Mouse (Mus musculus): ENCODE measurements around the gene Krt82.

Krt82 gene

GRCm38 (mm10) chr15:101550567-101550966 lies at the start of gene Krt82:
TSS of gene Krt82 (minus strand) at chr15:101550667.
- in situ Hi-C loops (cut with MboI): no loop called here

GRCm38 (mm10) chr15:101599123-101599522 lies 48.7 kb upstream of the Krt82 start:
- in situ Hi-C loops (cut with MboI): no loop called here

- in situ Hi-C loops (cut with MboI): no loop called here
Observed at GRCm38 (mm10) chr15:101588216-101588615, 37.7 kb upstream of the Krt82 start.

GRCm38 (mm10) chr15:101584456-101584855 lies 34.0 kb upstream of the Krt82 start:
- in situ Hi-C loops (cut with MboI): no loop called here

- in situ Hi-C loops (cut with MboI): no loop called here
Observed at GRCm38 (mm10) chr15:101583211-101583965, 32.9 kb upstream of the Krt82 start.

- in situ Hi-C loops (cut with MboI): no loop called here
Observed at GRCm38 (mm10) chr15:101581701-101582100, 31.2 kb upstream of the Krt82 start.

- in situ Hi-C loops (cut with MboI): no loop called here
Observed at GRCm38 (mm10) chr15:101575506-101575905, 25.0 kb upstream of the Krt82 start.

- in situ Hi-C loops (cut with MboI): no loop called here
Observed at GRCm38 (mm10) chr15:101573796-101574345, 23.4 kb upstream of the Krt82 start, which contains the start of gene Krt75. TSS of gene Krt75 (minus strand) at chr15:101573904.

- in situ Hi-C loops (cut with MboI): no loop called here
Observed at GRCm38 (mm10) chr15:101567780-101568179, 17.3 kb upstream of the Krt82 start.

GRCm38 (mm10) chr15:101562850-101563249 lies 12.4 kb upstream of the Krt82 start, which contains the start of gene Krt90:
TSS of gene Krt90 (minus strand) at chr15:101562950.
- in situ Hi-C loops (cut with MboI): no loop called here

GRCm38 (mm10) chr15:101558034-101558646 lies 7.7 kb upstream of the Krt82 start:
- in situ Hi-C loops (cut with MboI): no loop called here

GRCm38 (mm10) chr15:101553169-101553568 lies 2.7 kb upstream of the Krt82 start:
- in situ Hi-C loops (cut with MboI): no loop called here

- in situ Hi-C loops (cut with MboI): no loop called here
Observed at GRCm38 (mm10) chr15:101552188-101552587, 1.7 kb upstream of the Krt82 start.

- in situ Hi-C loops (cut with MboI): no loop called here
Observed at GRCm38 (mm10) chr15:101544478-101544877, 6.0 kb downstream of the Krt82 start.

- in situ Hi-C loops (cut with MboI): no loop called here
Observed at GRCm38 (mm10) chr15:101542543-101542942, 7.9 kb downstream of the Krt82 start.

GRCm38 (mm10) chr15:101538580-101538900 lies 11.9 kb downstream of the Krt82 start:
- in situ Hi-C loops (cut with MboI): no loop called here

- in situ Hi-C loops (cut with MboI): no loop called here
Observed at GRCm38 (mm10) chr15:101537864-101538579, 12.4 kb downstream of the Krt82 start.

- in situ Hi-C loops (cut with MboI): no loop called here
Observed at GRCm38 (mm10) chr15:101536054-101536850, 14.2 kb downstream of the Krt82 start.

- in situ Hi-C loops (cut with MboI): no loop called here
Observed at GRCm38 (mm10) chr15:101532720-101533119, 17.7 kb downstream of the Krt82 start, which contains the start of gene Krt84. TSS of gene Krt84 (minus strand) at chr15:101532820.

GRCm38 (mm10) chr15:101522556-101523232 lies 27.8 kb downstream of the Krt82 start:
- in situ Hi-C loops (cut with MboI): no loop called here

GRCm38 (mm10) chr15:101519792-101520191 lies 30.7 kb downstream of the Krt82 start:
- in situ Hi-C loops (cut with MboI): no loop called here

Data from mature B cell (primary cell).